Mouse (Mus musculus) skeletal muscle tissue, adult 2 months (tissue): ENCODE results near the gene Rpl37.

ENCODE experiments used
- DNase-seq: peaks from one replicate; pipeline ENCODE4 v3.0.0-alpha.2; 2012; ENCODE audit warnings: low read depth, low spot score

Gene Rpl37

GRCm38 (mm10) chr15:5116270-5117030, at the start of gene Rpl37:
Rpl37 (plus strand) TSS chr15:5116645.
- peak; percentile 98 for DNase-seq

GRCm38 (mm10) chr15:5068801-5069518, 47.5 kb upstream of the Rpl37 start:
- DNase-seq, result peak; percentile 21

GRCm38 (mm10) chr15:5081235-5081634, 35.2 kb upstream of the Rpl37 start:
- peak; percentile 15 for DNase-seq

- no peak for DNase-seq
Observed at GRCm38 (mm10) chr15:5086162-5086561, 30.3 kb upstream of the Rpl37 start.

GRCm38 (mm10) chr15:5088850-5089608, 27.4 kb upstream of the Rpl37 start:
- DNase-seq, result no peak

GRCm38 (mm10) chr15:5090131-5090530, 26.3 kb upstream of the Rpl37 start:
- no peak for DNase-seq

- no peak for DNase-seq
Observed at GRCm38 (mm10) chr15:5095534-5096301, 20.7 kb upstream of the Rpl37 start.

GRCm38 (mm10) chr15:5097376-5097775, 19.1 kb upstream of the Rpl37 start:
- no peak for DNase-seq

GRCm38 (mm10) chr15:5102312-5102711, 14.1 kb upstream of the Rpl37 start:
- DNase-seq, result no peak

GRCm38 (mm10) chr15:5105891-5106290, 10.6 kb upstream of the Rpl37 start:
- DNase-seq, result no peak

GRCm38 (mm10) chr15:5106293-5106692, 10.2 kb upstream of the Rpl37 start:
- DNase-seq, result no peak

- peak; percentile 16 for DNase-seq
Observed at GRCm38 (mm10) chr15:5107686-5108654, 8.5 kb upstream of the Rpl37 start, which contains the start of gene Card6. Card6 (minus strand) TSS chr15:5108539.

- DNase-seq, result no peak
Observed at GRCm38 (mm10) chr15:5108655-5109040, 7.8 kb upstream of the Rpl37 start.

- DNase-seq, result no peak
Observed at GRCm38 (mm10) chr15:5112651-5113050, 3.8 kb upstream of the Rpl37 start.

GRCm38 (mm10) chr15:5115173-5115572, 1.3 kb upstream of the Rpl37 start:
- no peak for DNase-seq

GRCm38 (mm10) chr15:5117031-5117601, 671 bp downstream of the Rpl37 start:
- no peak for DNase-seq

GRCm38 (mm10) chr15:5118626-5119025, 2.2 kb downstream of the Rpl37 start:
- DNase-seq, result no peak

GRCm38 (mm10) chr15:5119192-5119591, 2.7 kb downstream of the Rpl37 start:
- DNase-seq, result no peak

GRCm38 (mm10) chr15:5119707-5120106, 3.3 kb downstream of the Rpl37 start:
- DNase-seq, result no peak
